8 mouse cellular contexts compared by ENCODE assay signal in genomic region chr13:54621155-54621932, GRCm38 (mm10). TPM values are rescaled to one million over a fixed set of nuclear protein-coding genes. Genes with fewer than 3 reads are reported as not detected.
DNase-seq lines count a peak whose midpoint lies in the region; ATAC-seq and TF ChIP-seq lines count a peak whose summit lies in the region.

Faf2 (plus strand) TSS chr13:54621784.

- peak; percentile 96 for ATAC-seq in forebrain, embryonic 12.5 days (ENCODE audit: low FRiP score)
- ATAC-seq in heart, postnatal 0 days (ENCODE audit: insufficient read depth, low read depth): peak; percentile 99
- peak; percentile 100 for ATAC-seq in liver, embryonic 16.5 days (ENCODE audit: low read depth)
- peak; percentile 98 for ATAC-seq in neural tube, embryonic 13.5 days (ENCODE audit: low read depth)

- peaks cover 12 to 37% of the 10 kb centered on the region in 2 experiments for H3K4me1 ChIP-seq in CH12.LX (ENCODE audit: control insufficient read depth in 1 of 2, insufficient read depth in 2 of 2)
- peaks cover 22% of the 10 kb centered on the region for H3K4me1 ChIP-seq in forebrain, embryonic 12.5 days
- H3K4me1 ChIP-seq in heart, postnatal 0 days (ENCODE audit: control insufficient read depth, insufficient read depth): peaks cover 11% of the 10 kb centered on the region; the same call in 1 of the 2 replicates
- H3K4me1 ChIP-seq in liver, embryonic 16.5 days (ENCODE audit: control insufficient read depth, low read depth, low read length): peaks cover 14% of the 10 kb centered on the region
- H3K4me1 ChIP-seq in neural tube, embryonic 13.5 days (replicated peaks): peaks cover 30% of the 10 kb centered on the region
- H3K4me1 ChIP-seq in testis, adult 2 months (ENCODE audit: control insufficient read depth, insufficient read depth, low read length): peaks cover 7% of the 10 kb centered on the region; the same call in 1 of the 2 replicates

- peak; percentile 95 for DNase-seq in CH12.LX (ENCODE audit: extremely low read depth)
- DNase-seq in c-Kit-positive CD71-positive TER-119-negative erythroid progenitor cells, embryonic 14.5 days (ENCODE audit: low read depth): peak; percentile 94
- DNase-seq in heart, postnatal 0 days (ENCODE audit: low spot score): peak; percentile 92
- DNase-seq in kidney, postnatal 4 days: peak; percentile 99

- peak within 1 kb of the TSS; percentile 86 for H3K9ac ChIP-seq in CH12.LX (ENCODE audit: insufficient read depth, low read depth)
- peak within 1 kb of the TSS; percentile 89 for H3K9ac ChIP-seq in forebrain, embryonic 12.5 days
- H3K9ac ChIP-seq in heart, postnatal 0 days (replicated peaks; ENCODE audit: low read depth, low read length): peak within 1 kb of the TSS; percentile 94
- peak within 1 kb of the TSS; percentile 89 for H3K9ac ChIP-seq in liver, embryonic 16.5 days (ENCODE audit: low read depth, low read length)
- H3K9ac ChIP-seq in neural tube, embryonic 13.5 days: peak within 1 kb of the TSS; percentile 96

- H3K9me3 ChIP-seq in CH12.LX (replicated peaks; ENCODE audit: low read length): peaks cover 2% of the 10 kb centered on the region
- no peaks in the 10 kb centered on the region for H3K9me3 ChIP-seq in forebrain, embryonic 12.5 days
- no peaks in the 10 kb centered on the region for H3K9me3 ChIP-seq in heart, postnatal 0 days (replicated peaks; ENCODE audit: control insufficient read depth, low read length)
- no peaks in the 10 kb centered on the region for H3K9me3 ChIP-seq in liver, embryonic 16.5 days (replicated peaks; ENCODE audit: control insufficient read depth, low read length)
- no peaks in the 10 kb centered on the region for H3K9me3 ChIP-seq in neural tube, embryonic 13.5 days

- peaks cover 0 to 18% of the 10 kb centered on the region in 2 experiments for H3K36me3 ChIP-seq in CH12.LX (replicated peaks in 1 of 2; ENCODE audit: control insufficient read depth in 1 of 2, insufficient read depth in 1 of 2, low read length in 1 of 2)
- H3K36me3 ChIP-seq in forebrain, embryonic 12.5 days (replicated peaks): no peaks in the 10 kb centered on the region
- no peaks in the 10 kb centered on the region for H3K36me3 ChIP-seq in heart, postnatal 0 days (replicated peaks; ENCODE audit: control insufficient read depth, insufficient read depth, low read length)
- H3K36me3 ChIP-seq in liver, embryonic 16.5 days (ENCODE audit: control insufficient read depth, insufficient read depth): no peaks in the 10 kb centered on the region
- 0 out of 2 replicates have a peak, but pooled peaks cover 2% of the 10 kb centered on the region for H3K36me3 ChIP-seq in neural tube, embryonic 13.5 days
- H3K36me3 ChIP-seq in testis, adult 2 months (ENCODE audit: control insufficient read depth, insufficient read depth, low read length): no peaks in the 10 kb centered on the region

- peak within 1 kb of the TSS; percentile 90 to 100 (median 90) for H3K4me3 ChIP-seq in CH12.LX (replicated peaks in 1 of 3; ENCODE audit: low read depth in 2 of 3, low read length in 2 of 3, poor library complexity in 1 of 3)
- H3K4me3 ChIP-seq in forebrain, embryonic 12.5 days (replicated peaks): peak within 1 kb of the TSS; percentile 84
- peak within 1 kb of the TSS; percentile 90 for H3K4me3 ChIP-seq in heart, postnatal 0 days (ENCODE audit: low read depth, low read length)
- H3K4me3 ChIP-seq in liver, embryonic 16.5 days (ENCODE audit: low read depth, low read length): peak within 1 kb of the TSS; percentile 84
- peak within 1 kb of the TSS; percentile 82 for H3K4me3 ChIP-seq in neural tube, embryonic 13.5 days
- peak within 1 kb of the TSS; percentile 88 for H3K4me3 ChIP-seq in testis, adult 2 months (ENCODE audit: control insufficient read depth, low read depth, low read length)

- 12% methylated on average over 42 of the region's 44 CpGs for WGBS in forebrain, embryonic 12.5 days
- WGBS in heart, postnatal 0 days: 8% methylated on average over 44 of the region's 44 CpGs
- WGBS in liver, embryonic 16.5 days (ENCODE audit: insufficient replicate concordance): 9% methylated on average over 44 of the region's 44 CpGs
- WGBS in neural tube, embryonic 13.5 days: 11% methylated on average over 44 of the region's 44 CpGs

- peaks cover 6% of the 10 kb centered on the region for H3K27me3 ChIP-seq in CH12.LX (replicated peaks)
- peaks cover 14% of the 10 kb centered on the region; the same call in 1 of the 2 replicates for H3K27me3 ChIP-seq in forebrain, embryonic 12.5 days
- no peaks in the 10 kb centered on the region for H3K27me3 ChIP-seq in heart, postnatal 0 days (ENCODE audit: control insufficient read depth, insufficient read depth, low read length)
- no peaks in the 10 kb centered on the region; the same call in 1 of the 2 replicates for H3K27me3 ChIP-seq in liver, embryonic 16.5 days (ENCODE audit: control insufficient read depth, insufficient read depth, low read depth, low read length)
- no peaks in the 10 kb centered on the region for H3K27me3 ChIP-seq in neural tube, embryonic 13.5 days
- H3K27me3 ChIP-seq in testis, adult 2 months (ENCODE audit: control insufficient read depth, insufficient read depth, low read length): no peaks in the 10 kb centered on the region

- in situ Hi-C loops in CH12.LX (cut with MboI; ENCODE audit: low pct_ligation_motif_present, low pct_unique_long_range_greater_than_20kb, low sequenced_read_pairs): no loop called here

- peak within 1 kb of the TSS; percentile 51 for H3K27ac ChIP-seq in CH12.LX (ENCODE audit: insufficient read depth, low read depth)
- peak within 1 kb of the TSS; percentile 57 for H3K27ac ChIP-seq in forebrain, embryonic 12.5 days
- peak within 1 kb of the TSS; percentile 81 for H3K27ac ChIP-seq in heart, postnatal 0 days (ENCODE audit: low read depth)
- peak within 1 kb of the TSS; percentile 75 for H3K27ac ChIP-seq in liver, embryonic 16.5 days (ENCODE audit: low read length)
- peak within 1 kb of the TSS; percentile 91 for H3K27ac ChIP-seq in neural tube, embryonic 13.5 days (replicated peaks)
- peak within 1 kb of the TSS; percentile 88 for H3K27ac ChIP-seq in testis, adult 2 months (ENCODE audit: control insufficient read depth, insufficient read depth, low read depth, low read length)

- peaks cover 44% of the 10 kb centered on the region for H3K79me2 ChIP-seq in CH12.LX (replicated peaks; ENCODE audit: control insufficient read depth, extremely low read depth, insufficient read depth, poor library complexity, severe bottlenecking)

- peak within 1 kb of the TSS; percentile 60 for H3K4me2 ChIP-seq in CH12.LX (ENCODE audit: insufficient read depth, low read depth, poor library complexity, severe bottlenecking)
- peak within 1 kb of the TSS; percentile 95 for H3K4me2 ChIP-seq in forebrain, embryonic 12.5 days
- peak within 1 kb of the TSS; percentile 81 for H3K4me2 ChIP-seq in heart, postnatal 0 days (ENCODE audit: low read depth, low read length)
- H3K4me2 ChIP-seq in liver, embryonic 16.5 days (ENCODE audit: low read depth, low read length): peak within 1 kb of the TSS; percentile 85
- peak within 1 kb of the TSS; percentile 93 for H3K4me2 ChIP-seq in neural tube, embryonic 13.5 days

- TF ChIP-seq CTCF in CH12.LX (conservative IDR thresholded peaks at IDR 0.05 in 1 of 2, IDR thresholded peaks at IDR 0.05 in 1 of 2; ENCODE audit: low read depth in 2 of 2, low read length in 2 of 2): peak; percentile 44 to 94; a peak in 3 of 4 replicates
- TF ChIP-seq CTCF in heart, postnatal 0 days (IDR thresholded peaks at IDR 0.05; ENCODE audit: low read depth): peak; percentile 98
- TF ChIP-seq CTCF in testis, adult 2 months (IDR thresholded peaks at IDR 0.05; ENCODE audit: control insufficient read depth, insufficient read depth, insufficient replicate concordance, low read depth, low read length): peak; percentile 93; the same call in 1 of the 2 replicates

- no peak for TF ChIP-seq EP300 in CH12.LX (IDR thresholded peaks at IDR 0.05; ENCODE audit: low read length)
- TF ChIP-seq EP300 in heart, postnatal 0 days (IDR thresholded peaks at IDR 0.05; ENCODE audit: low read depth): no peak

- peak; percentile 64 for TF ChIP-seq RAD21 in CH12.LX (IDR thresholded peaks at IDR 0.05; ENCODE audit: low read depth, low read length)

- TF ChIP-seq POLR2A in CH12.LX (IDR thresholded peaks at IDR 0.05; ENCODE audit: low read depth, low read length): peak; percentile 92
- TF ChIP-seq POLR2A in testis, adult 2 months (IDR thresholded peaks at IDR 0.05; ENCODE audit: control insufficient read depth, low read depth, low read length): peak; percentile 98

- dilution Hi-C loops in CH12.LX (cut with MboI; ENCODE audit: extremely low pct_ligation_motif_present, extremely low pct_unique_long_range_greater_than_20kb, low sequenced_read_pairs): no loop called here

TF ChIP-seq in CH12.LX, 34 proteins besides CTCF, POLR2A, EP300 and RAD21 (continues in another document):
- TF ChIP-seq BHLHE40 (IDR thresholded peaks at IDR 0.05; ENCODE audit: low read depth, low read length) (peak; percentile 64; the same call in 1 of the 2 replicates), ELF1 (IDR thresholded peaks at IDR 0.05; ENCODE audit: low read depth, low read length) (peak; percentile 88), ZKSCAN1 (IDR thresholded peaks at IDR 0.05; ENCODE audit: borderline replicate concordance, low read depth, low read length) (no peak), MAZ (IDR thresholded peaks at IDR 0.05; ENCODE audit: low read depth, low read length) (peak; percentile 96), MYC (IDR thresholded peaks at IDR 0.05; ENCODE audit: low read depth, low read length) (no peak), ZNF384 (IDR thresholded peaks at IDR 0.05; ENCODE audit: low read depth, low read length) (no peak), MXI1 (IDR thresholded peaks at IDR 0.05; ENCODE audit: low read depth, low read length) (peak; percentile 49; the same call in 1 of the 2 replicates), UBTF (IDR thresholded peaks at IDR 0.05; ENCODE audit: low read depth, low read length) (no peak), SIN3A (IDR thresholded peaks at IDR 0.05; ENCODE audit: low read length) (0 out of 2 replicates have a peak, but pooled peaks have one; percentile 21), USF2 (conservative IDR thresholded peaks at IDR 0.05; ENCODE audit: low read depth, low read length) (no peak), JUN (IDR thresholded peaks at IDR 0.05; ENCODE audit: insufficient read depth, low read depth, low read length) (peak; percentile 27; the same call in 1 of the 2 replicates)

RNA-seq across cellular contexts. Expression of gene Faf2, which starts in this region (rescaled TPM):
- total RNA-seq in CH12.LX (2012; rRNA removed) (39.6 and 40.8 TPM in 2 replicates), CH12.LX (2014; rRNA removed) (43.7 and 50.5 TPM in 2 replicates)
- 51.7 and 56.6 TPM in 2 replicates for polyA plus RNA-seq in CH12.LX (2012; ENCODE audit: insufficient read length, low read depth)
- polyA plus RNA-seq in forebrain, embryonic 12.5 days (2016; fragmentation: Nextera tagmentation; extraction: Ambion mirVana): 74.1 and 76.7 TPM in 2 replicates
- 32.1 and 48.9 TPM in 2 replicates for total RNA-seq in heart, postnatal 0 days (2014; rRNA removed; ENCODE audit: low replicate concordance)
- 27.2 and 29.2 TPM in 2 replicates for polyA plus RNA-seq in heart, postnatal 0 days (2015; fragmentation: Nextera tagmentation; extraction: Ambion mirVana)
- polyA plus RNA-seq in liver, embryonic 16.5 days (2015; fragmentation: Nextera tagmentation; extraction: Ambion mirVana): 28.9 and 29.9 TPM in 2 replicates
- polyA plus RNA-seq in neural tube, embryonic 13.5 days (2015; fragmentation: Nextera tagmentation; extraction: Ambion mirVana): 64.5 and 67.7 TPM in 2 replicates
- 23.6 and 31.8 TPM in 2 replicates for polyA plus RNA-seq in testis, adult 2 months (2012; rRNA removed)

Comparison
In these comparisons a context has a peak if more than half of its experiments do, and no peak if none do; other contexts are left out.
1. Peak in every context shown above with its lines: DNase-seq, ATAC-seq, H3K4me3 ChIP-seq and H3K27ac ChIP-seq.